Mouse (Mus musculus): ENCODE measurements around the gene Taar9. TPM values are rescaled to one million over a fixed set of nuclear protein-coding genes. Genes with fewer than 3 reads are reported as not detected.

Taar9 gene
- polyA plus RNA-seq, 1 experiment from 2014 or later, result not detected

Other genes with a start within 250 kb of the Taar9 start
- 3.1 and 4.6 TPM in 2 replicates for gene Vnn1, start 214.8 kb downstream of the Taar9 start, polyA plus RNA-seq (2016; fragmentation: Nextera tagmentation; extraction: Ambion mirVana)
- not detected in 2 replicates for gene Taar1, start 189.2 kb downstream of the Taar9 start, polyA plus RNA-seq (2016; fragmentation: Nextera tagmentation; extraction: Ambion mirVana)
- gene Taar2, start 171.0 kb downstream of the Taar9 start, polyA plus RNA-seq (2016; fragmentation: Nextera tagmentation; extraction: Ambion mirVana), result not detected in 2 replicates
- gene Taar3, start 160.0 kb downstream of the Taar9 start, polyA plus RNA-seq (2016; fragmentation: Nextera tagmentation; extraction: Ambion mirVana), result not detected in 2 replicates
- not detected in 2 replicates for gene Taar4, start 149.0 kb downstream of the Taar9 start, polyA plus RNA-seq (2016; fragmentation: Nextera tagmentation; extraction: Ambion mirVana)
- gene Taar5, start 138.8 kb downstream of the Taar9 start, polyA plus RNA-seq (2016; fragmentation: Nextera tagmentation; extraction: Ambion mirVana), result not detected in 2 replicates
- gene Taar6, start 123.9 kb downstream of the Taar9 start, polyA plus RNA-seq (2016; fragmentation: Nextera tagmentation; extraction: Ambion mirVana), result not detected in 2 replicates
- not detected in 2 replicates for gene Taar7a, start 116.1 kb downstream of the Taar9 start, polyA plus RNA-seq (2016; fragmentation: Nextera tagmentation; extraction: Ambion mirVana)
- gene Taar7b, start 109.6 kb downstream of the Taar9 start, polyA plus RNA-seq (2016; fragmentation: Nextera tagmentation; extraction: Ambion mirVana), result not detected in 2 replicates
- not detected in 2 replicates for gene Taar7d, start 82.3 kb downstream of the Taar9 start, polyA plus RNA-seq (2016; fragmentation: Nextera tagmentation; extraction: Ambion mirVana)
- not detected in 2 replicates for gene Taar7e, start 71.9 kb downstream of the Taar9 start, polyA plus RNA-seq (2016; fragmentation: Nextera tagmentation; extraction: Ambion mirVana)
- not detected in 2 replicates for gene Taar7f, start 60.0 kb downstream of the Taar9 start, polyA plus RNA-seq (2016; fragmentation: Nextera tagmentation; extraction: Ambion mirVana)
- not detected in 2 replicates for gene Taar8a, start 33.0 kb downstream of the Taar9 start, polyA plus RNA-seq (2016; fragmentation: Nextera tagmentation; extraction: Ambion mirVana)
- not detected in 2 replicates for gene Taar8b, start 17.2 kb downstream of the Taar9 start, polyA plus RNA-seq (2016; fragmentation: Nextera tagmentation; extraction: Ambion mirVana)
- not detected in 2 replicates for gene Taar8c, start 7.6 kb downstream of the Taar9 start, polyA plus RNA-seq (2016; fragmentation: Nextera tagmentation; extraction: Ambion mirVana)
- 63.8 and 87.5 TPM in 2 replicates for gene Stx7, start 39.8 kb upstream of the Taar9 start, polyA plus RNA-seq (2016; fragmentation: Nextera tagmentation; extraction: Ambion mirVana)
- gene Moxd1, start 114.0 kb upstream of the Taar9 start, polyA plus RNA-seq (2016; fragmentation: Nextera tagmentation; extraction: Ambion mirVana), result 22.0 and 22.4 TPM in 2 replicates